Mouse (Mus musculus): ENCODE measurements around the gene Fstl4. TPM values are rescaled to one million over a fixed set of nuclear protein-coding genes. Genes with fewer than 3 reads are reported as not detected.

Fstl4 gene
- total RNA-seq, 2 experiments from 2014 or later, result 44.1 to 47.2 TPM

- H3K4me3 ChIP-seq, result no peak overlapping the region
- no peak for DNase-seq (ENCODE audit: extremely low spot score in 1 of 2, low spot score in 2 of 2)
- no peak for TF ChIP-seq CTCF (IDR thresholded peaks at IDR 0.05)
- intact Hi-C loops (cut with DNase I), result no loop called here
- H3K27ac ChIP-seq, result no peak overlapping the region
Observed at GRCm38 (mm10) chr11:53128661-53129060, 364.2 kb downstream of the Fstl4 start.

DNA sequence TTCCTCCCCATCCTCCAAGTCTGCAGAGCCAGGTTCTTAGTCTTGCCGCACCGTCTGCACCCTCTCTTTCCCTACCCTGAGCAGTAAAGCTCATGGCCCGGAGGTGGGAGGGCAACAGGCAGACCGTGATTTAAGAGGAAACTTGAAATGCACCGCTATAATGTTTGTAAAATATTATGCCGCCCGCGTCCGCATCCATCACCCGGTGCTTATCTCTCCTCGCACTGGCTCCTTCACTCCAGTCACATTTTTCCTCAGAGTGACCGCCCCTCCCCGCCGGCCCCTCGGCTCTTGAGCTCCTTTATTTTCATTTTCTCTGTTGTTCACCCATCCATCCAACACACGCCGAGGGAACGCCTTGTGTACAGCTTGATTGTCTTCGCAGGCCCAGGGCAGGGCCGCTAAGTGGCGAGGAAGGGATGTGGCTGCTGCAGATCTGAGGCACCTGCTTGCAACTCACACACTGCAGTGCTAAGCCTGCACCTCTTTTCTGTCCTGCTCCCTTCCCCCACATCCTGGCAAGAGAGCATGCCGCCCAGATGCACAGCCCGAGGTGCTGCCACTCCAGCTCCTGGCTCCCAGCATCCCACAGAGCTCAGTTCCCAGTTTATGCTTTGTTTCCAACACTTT lies 368.1 kb downstream of the Fstl4 start:
- DNase-seq (ENCODE audit: extremely low spot score in 1 of 2, low spot score in 2 of 2), result no peak
- Histone ChIP-seq H3K4me3 (no peak overlapping the region), H3K27ac (no peak overlapping the region)
- intact Hi-C loops (cut with DNase I), result no loop called here
- TF ChIP-seq CTCF (IDR thresholded peaks at IDR 0.05), result no peak

DNA sequence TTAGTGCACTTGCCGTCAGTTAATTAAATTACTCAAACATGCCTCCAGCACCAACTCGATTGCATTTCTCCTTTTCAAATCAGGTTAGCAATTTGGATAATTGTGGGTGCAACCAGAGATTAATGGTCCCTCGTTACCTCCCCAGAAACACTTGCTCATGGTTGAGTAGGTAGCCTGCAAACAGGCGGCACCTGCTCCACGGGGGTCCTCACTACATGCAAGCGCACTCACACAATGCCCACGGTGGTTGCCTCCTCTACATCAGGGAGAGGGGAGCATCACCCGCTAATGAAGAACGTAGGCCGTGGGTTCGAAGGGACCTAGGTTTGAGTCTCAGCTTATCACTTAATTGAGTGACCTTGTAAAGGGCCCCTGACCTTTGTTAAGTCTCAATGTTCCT lies 371.9 kb downstream of the Fstl4 start:
- Histone ChIP-seq H3K4me3 (no peak overlapping the region), H3K27ac (no peak overlapping the region)
- intact Hi-C loops (cut with DNase I), result no loop called here
- no peak for DNase-seq (ENCODE audit: extremely low spot score in 1 of 2, low spot score in 2 of 2)
- TF ChIP-seq CTCF (IDR thresholded peaks at IDR 0.05), result no peak

DNA sequence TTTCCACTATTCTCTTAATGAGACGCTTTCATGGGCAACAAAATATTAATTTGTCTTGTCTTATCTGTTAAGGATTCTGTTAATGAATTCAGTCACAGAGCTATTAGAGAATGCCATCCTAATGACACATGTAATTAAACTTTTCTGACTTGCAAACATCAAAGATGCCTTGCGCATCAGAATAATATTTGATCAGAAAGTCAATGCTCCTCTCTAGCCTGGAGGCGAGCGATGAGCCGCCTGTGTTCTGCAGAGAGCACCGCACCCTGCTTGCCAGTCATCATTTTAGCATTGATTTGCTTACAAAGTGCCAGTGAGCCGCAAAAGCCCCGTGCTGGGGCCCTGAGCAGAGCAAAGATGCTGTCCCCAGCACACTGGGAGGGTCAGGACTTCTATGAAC lies 372.9 kb downstream of the Fstl4 start:
- TF ChIP-seq CTCF (IDR thresholded peaks at IDR 0.05), result no peak
- Histone ChIP-seq H3K4me3 (no peak overlapping the region), H3K27ac (no peak overlapping the region)
- DNase-seq (ENCODE audit: extremely low spot score in 1 of 2, low spot score in 2 of 2), result no peak
- intact Hi-C loops (cut with DNase I), result no loop called here

DNA sequence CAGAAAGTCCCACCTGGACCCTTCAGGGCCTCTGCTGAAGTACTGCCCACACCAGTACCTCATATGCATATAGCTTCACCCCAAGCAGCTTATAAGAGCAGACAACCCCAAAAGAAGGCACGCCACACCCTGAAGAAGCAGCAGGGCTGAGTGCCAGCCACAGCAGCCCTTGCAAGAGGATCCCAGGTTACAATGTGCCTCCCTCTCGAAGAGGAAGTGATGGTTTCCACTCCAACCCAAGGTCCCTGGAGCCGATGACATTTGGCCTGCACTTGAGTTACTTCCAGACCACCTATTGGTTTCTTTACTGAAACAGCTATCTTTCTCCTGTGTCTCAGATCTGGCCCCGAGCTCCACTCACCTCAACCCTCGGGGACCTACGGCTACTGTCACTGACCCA lies 373.8 kb downstream of the Fstl4 start:
- no peak for DNase-seq (ENCODE audit: extremely low spot score in 1 of 2, low spot score in 2 of 2)
- no peak overlapping the region for H3K27ac ChIP-seq
- no peak overlapping the region for H3K4me3 ChIP-seq
- no peak for TF ChIP-seq CTCF (IDR thresholded peaks at IDR 0.05)
- intact Hi-C loops (cut with DNase I), result no loop called here

GRCm38 (mm10) chr11:53139666-53140065 lies 375.2 kb downstream of the Fstl4 start:
- Histone ChIP-seq H3K4me3 (no peak overlapping the region), H3K27ac (no peak overlapping the region)
- DNase-seq (ENCODE audit: extremely low spot score in 1 of 2, low spot score in 2 of 2), result no peak
- intact Hi-C loops (cut with DNase I), result loop anchor here (10.0 kb wide), 1 partner anchor 715 kb away; no protein-coding TSS in a partner anchor
- TF ChIP-seq CTCF (IDR thresholded peaks at IDR 0.05), result no peak; the same call in none of the 2 replicates

DNA sequence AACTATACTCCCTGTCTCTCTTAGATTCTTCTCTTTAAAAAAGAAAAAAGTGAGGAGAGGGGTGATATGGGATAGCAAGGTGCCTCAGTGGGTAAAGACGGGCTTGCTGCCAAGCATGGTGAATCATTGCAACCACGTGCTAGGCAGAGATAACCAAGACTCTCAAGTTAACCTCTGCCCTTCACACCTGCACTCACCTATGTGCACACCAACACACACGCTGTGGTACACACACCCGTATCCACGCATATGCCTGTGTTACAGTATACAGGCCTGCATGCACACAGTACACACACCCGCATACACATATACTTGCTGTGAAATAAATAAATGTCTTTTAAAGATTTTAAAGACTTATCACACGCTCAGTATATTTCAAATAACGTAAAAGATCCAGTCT lies 375.8 kb downstream of the Fstl4 start:
- TF ChIP-seq CTCF (IDR thresholded peaks at IDR 0.05), result no peak
- intact Hi-C loops (cut with DNase I), result loop anchor here (10.0 kb wide), 1 partner anchor 715 kb away; no protein-coding TSS in a partner anchor
- H3K27ac ChIP-seq, result no peak overlapping the region
- H3K4me3 ChIP-seq, result no peak overlapping the region
- no peak for DNase-seq (ENCODE audit: extremely low spot score in 1 of 2, low spot score in 2 of 2)

GRCm38 (mm10) chr11:53140722-53141400 lies 376.4 kb downstream of the Fstl4 start:
- no peak for TF ChIP-seq CTCF (IDR thresholded peaks at IDR 0.05)

DNA sequence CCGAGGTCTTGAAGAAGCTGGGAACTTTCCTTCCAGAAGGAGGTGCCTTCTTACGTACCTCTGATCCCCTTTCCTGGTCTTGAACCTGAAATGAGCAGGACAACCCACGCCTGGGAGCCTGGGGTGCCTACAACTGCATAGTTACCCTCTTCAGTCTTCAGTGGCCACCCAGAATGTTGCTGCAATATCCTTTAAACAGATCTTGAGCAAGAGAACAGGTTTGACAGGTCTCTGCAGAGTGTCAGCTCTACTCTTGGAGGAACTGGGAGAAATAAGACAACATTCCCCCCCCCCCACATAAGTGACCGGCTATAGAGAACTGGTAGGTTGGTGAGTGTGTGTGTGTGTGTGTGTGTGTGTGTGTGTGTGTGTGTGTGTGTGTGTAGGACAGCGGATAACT lies 379.1 kb downstream of the Fstl4 start:
- no peak overlapping the region for H3K4me3 ChIP-seq
- H3K27ac ChIP-seq, result no peak overlapping the region
- DNase-seq (ENCODE audit: extremely low spot score in 1 of 2, low spot score in 2 of 2), result no peak
- TF ChIP-seq CTCF (IDR thresholded peaks at IDR 0.05), result no peak
- intact Hi-C loops (cut with DNase I), result loop anchor here (10.0 kb wide), 1 partner anchor 719 kb away; no protein-coding TSS in a partner anchor

More at GRCm38 (mm10) chr11:53140722-53141400, 376.4 kb downstream of the Fstl4 start:
- no peak for DNase-seq (ENCODE audit: extremely low spot score in 1 of 2, low spot score in 2 of 2)
- intact Hi-C loops (cut with DNase I), result loop anchor here (10.0 kb wide), 1 partner anchor 716 kb away; no protein-coding TSS in a partner anchor
- H3K27ac ChIP-seq, result no peak overlapping the region
- no peak overlapping the region for H3K4me3 ChIP-seq

DNA sequence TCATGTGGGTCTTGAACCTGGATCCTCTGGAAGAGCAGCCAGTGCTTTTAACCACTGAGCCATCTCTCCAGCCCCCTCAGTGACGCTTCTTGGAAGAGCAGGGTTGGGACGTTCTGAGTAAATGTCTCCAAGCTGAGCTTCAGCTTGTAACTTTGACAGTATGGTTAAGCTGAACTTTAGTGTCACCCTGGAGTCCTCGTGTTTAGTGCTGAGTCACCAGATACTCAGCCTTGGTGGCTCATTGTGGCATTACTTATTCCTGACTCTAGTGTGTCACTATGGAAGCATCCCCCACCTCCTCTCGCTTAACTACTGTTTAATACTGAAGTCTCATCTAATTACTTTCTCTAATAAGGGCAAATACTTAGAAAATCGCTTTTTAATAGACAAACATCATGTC lies 380.1 kb downstream of the Fstl4 start:
- H3K27ac ChIP-seq, result no peak overlapping the region
- TF ChIP-seq CTCF (IDR thresholded peaks at IDR 0.05), result no peak
- intact Hi-C loops (cut with DNase I), result loop anchor here (10.0 kb wide), 1 partner anchor 720 kb away; no protein-coding TSS in a partner anchor
- no peak for DNase-seq (ENCODE audit: extremely low spot score in 1 of 2, low spot score in 2 of 2)
- H3K4me3 ChIP-seq, result no peak overlapping the region

GRCm38 (mm10) chr11:53146290-53146689 lies 381.9 kb downstream of the Fstl4 start:
- peak; percentile 58 for TF ChIP-seq CTCF (IDR thresholded peaks at IDR 0.05)
- Histone ChIP-seq H3K27ac (no peak overlapping the region), H3K4me3 (no peak overlapping the region)
- intact Hi-C loops (cut with DNase I), result loop anchor here (10.0 kb wide), 1 partner anchor 721 kb away; no protein-coding TSS in a partner anchor
- no peak for DNase-seq (ENCODE audit: extremely low spot score in 1 of 2, low spot score in 2 of 2)

GRCm38 (mm10) chr11:53156463-53156862 lies 392.0 kb downstream of the Fstl4 start:
- intact Hi-C loops (cut with DNase I), result no loop called here

More at GRCm38 (mm10) chr11:53156463-53156862, 392.0 kb downstream of the Fstl4 start:
- no peak overlapping the region for H3K27ac ChIP-seq
- H3K4me3 ChIP-seq, result no peak overlapping the region
- no peak for DNase-seq (ENCODE audit: extremely low spot score in 1 of 2, low spot score in 2 of 2)
- no peak for TF ChIP-seq CTCF (IDR thresholded peaks at IDR 0.05)
